Mouse (Mus musculus): ENCODE measurements around the gene Lrrc28. TPM values are rescaled to one million over a fixed set of nuclear protein-coding genes. Genes with fewer than 3 reads are reported as not detected.

The Lrrc28 gene
- total and polyA plus RNA-seq, 2 experiments: 22.1 to 40.7 TPM

DNA sequence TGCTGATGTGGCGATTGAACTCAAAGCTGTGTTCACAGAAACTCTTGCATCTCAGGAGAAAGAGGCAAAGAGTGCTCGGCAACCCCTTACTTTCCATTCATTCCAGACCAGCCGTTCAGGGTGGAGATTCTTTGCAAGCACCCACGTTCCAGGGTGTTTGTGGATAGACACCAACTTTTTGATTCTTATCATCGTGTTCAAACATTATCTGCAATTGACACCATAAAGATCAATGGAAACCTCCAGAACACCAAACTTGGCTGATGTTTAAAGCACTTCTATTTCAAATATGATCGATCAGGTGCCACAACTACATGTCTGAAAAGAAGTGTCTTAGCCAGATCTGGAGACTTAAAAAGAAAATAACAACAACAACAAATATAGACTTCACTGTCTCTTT lies 51.2 kb downstream of the Lrrc28 start:
- Histone ChIP-seq H3K9ac (ENCODE audit: low read depth, low read length) (no peak overlapping the region), H3K79me2 (ENCODE audit: control insufficient read depth, insufficient read depth, low read length) (peaks cover 24% of the 10 kb centered on the region), H3K27ac (replicated peaks; ENCODE audit: insufficient read depth, low read depth, low read length) (no peak overlapping the region), H3K4me1 (ENCODE audit: control insufficient read depth, insufficient read depth, low read length) (no peaks in the 10 kb centered on the region), H3K36me3 (ENCODE audit: control insufficient read depth, insufficient read depth, low read length) (peaks cover 6% of the 10 kb centered on the region; the same call in 1 of the 2 replicates), H3K4me3 (ENCODE audit: insufficient read depth, low read depth, low read length) (no peak overlapping the region), H3K27me3 (ENCODE audit: control insufficient read depth, insufficient read depth, low read length) (no peaks in the 10 kb centered on the region)
- 34% methylated on average over 6 of the region's 6 CpGs for WGBS
- DNase-seq (ENCODE audit: extremely low read depth, low read depth, low spot score): peak; percentile 55
- no peak for TF ChIP-seq CTCF (IDR thresholded peaks at IDR 0.05; ENCODE audit: low read depth, low read length)
- no peak for TF ChIP-seq POLR2A (IDR thresholded peaks at IDR 0.05; ENCODE audit: extremely low read depth, insufficient read depth, low read length)

DNA sequence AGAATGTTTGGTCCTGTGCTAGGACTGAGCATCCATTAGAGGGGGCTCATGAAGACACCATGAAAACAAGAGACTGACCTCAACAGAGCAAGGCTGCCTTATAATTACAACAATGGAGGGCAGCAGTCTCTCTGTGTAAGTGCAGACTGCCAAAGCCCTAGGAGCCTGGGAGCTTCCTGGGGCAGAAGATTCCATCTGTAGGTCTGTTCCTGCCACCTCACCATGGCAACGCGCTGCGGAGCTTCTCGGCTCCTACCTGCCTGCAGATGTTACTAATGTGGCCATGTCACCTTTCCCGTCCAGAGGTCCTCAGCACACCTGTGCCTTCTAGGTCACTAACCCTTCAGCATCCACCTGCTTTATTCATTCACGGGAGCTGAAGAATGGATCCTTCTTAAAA lies 52.4 kb downstream of the Lrrc28 start:
- H3K27ac ChIP-seq (replicated peaks; ENCODE audit: insufficient read depth, low read depth, low read length): no peak overlapping the region
- DNase-seq (ENCODE audit: extremely low read depth, low read depth, low spot score): no peak
- no peaks in the 10 kb centered on the region for H3K27me3 ChIP-seq (ENCODE audit: control insufficient read depth, insufficient read depth, low read length)
- H3K4me1 ChIP-seq (ENCODE audit: control insufficient read depth, insufficient read depth, low read length): no peaks in the 10 kb centered on the region
- no peak overlapping the region for H3K9ac ChIP-seq (ENCODE audit: low read depth, low read length)
- TF ChIP-seq CTCF (IDR thresholded peaks at IDR 0.05; ENCODE audit: low read depth, low read length) (no peak), POLR2A (IDR thresholded peaks at IDR 0.05; ENCODE audit: extremely low read depth, insufficient read depth, low read length) (no peak)
- H3K79me2 ChIP-seq (ENCODE audit: control insufficient read depth, insufficient read depth, low read length): peaks cover 23% of the 10 kb centered on the region
- no peak overlapping the region for H3K4me3 ChIP-seq (ENCODE audit: insufficient read depth, low read depth, low read length)
- 99% methylated on average over 6 of the region's 6 CpGs for WGBS
- H3K36me3 ChIP-seq (ENCODE audit: control insufficient read depth, insufficient read depth, low read length): peaks cover 6% of the 10 kb centered on the region; the same call in 1 of the 2 replicates

DNA sequence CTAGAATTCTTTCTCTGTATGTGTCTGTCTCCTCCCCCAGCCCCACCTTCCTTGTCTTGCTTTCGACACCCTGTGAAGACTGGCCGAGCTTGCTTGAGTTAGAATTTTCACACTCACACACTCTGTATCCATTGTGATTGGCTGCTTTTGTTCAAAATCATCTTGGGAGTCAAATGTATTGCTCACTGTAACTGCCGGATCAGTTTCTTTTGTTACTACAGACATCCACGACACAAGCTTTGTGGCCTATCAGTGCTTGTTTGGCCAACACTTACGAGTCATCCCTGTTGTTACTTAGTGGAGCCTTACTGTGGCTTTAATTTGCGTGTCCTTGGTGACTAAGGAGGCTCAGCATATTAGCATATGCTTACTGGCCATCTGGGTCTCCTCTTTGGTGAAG lies 56.3 kb downstream of the Lrrc28 start:
- no peak overlapping the region for H3K4me3 ChIP-seq (ENCODE audit: insufficient read depth, low read depth, low read length)
- H3K36me3 ChIP-seq (ENCODE audit: control insufficient read depth, insufficient read depth, low read length): peaks cover 6% of the 10 kb centered on the region
- no peak for TF ChIP-seq CTCF (IDR thresholded peaks at IDR 0.05; ENCODE audit: low read depth, low read length)
- TF ChIP-seq POLR2A (IDR thresholded peaks at IDR 0.05; ENCODE audit: extremely low read depth, insufficient read depth, low read length): no peak
- 96% methylated on average over 6 of the region's 6 CpGs for WGBS
- DNase-seq (ENCODE audit: extremely low read depth, low read depth, low spot score): no peak
- peaks cover 4% of the 10 kb centered on the region for H3K4me1 ChIP-seq (ENCODE audit: control insufficient read depth, insufficient read depth, low read length)
- H3K9ac ChIP-seq (ENCODE audit: low read depth, low read length): no peak overlapping the region
- no peak overlapping the region for H3K27ac ChIP-seq (replicated peaks; ENCODE audit: insufficient read depth, low read depth, low read length)
- no peaks in the 10 kb centered on the region for H3K27me3 ChIP-seq (ENCODE audit: control insufficient read depth, insufficient read depth, low read length)
- H3K79me2 ChIP-seq (ENCODE audit: control insufficient read depth, insufficient read depth, low read length): peaks cover 24% of the 10 kb centered on the region

DNA sequence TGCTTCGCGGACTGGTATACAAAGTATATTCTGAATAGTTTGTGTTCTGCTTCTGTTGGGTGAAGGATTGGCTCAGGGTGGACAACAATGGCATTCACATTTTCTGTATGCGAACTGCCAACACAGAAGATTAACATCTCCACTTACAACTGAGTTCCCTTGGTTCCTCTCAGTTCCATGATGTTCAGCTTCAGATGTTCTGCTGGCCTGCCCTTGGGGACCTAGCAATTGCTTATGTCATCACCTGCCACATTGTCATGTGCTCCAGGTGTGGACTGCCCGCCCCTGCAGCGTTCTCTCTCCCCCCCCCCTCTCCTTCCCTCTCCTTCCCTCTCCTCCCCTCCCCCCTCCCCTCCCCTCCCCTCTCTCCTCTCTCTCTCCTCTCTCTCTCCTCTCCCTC lies 58.6 kb downstream of the Lrrc28 start:
- no peaks in the 10 kb centered on the region for H3K27me3 ChIP-seq (ENCODE audit: control insufficient read depth, insufficient read depth, low read length)
- DNase-seq (ENCODE audit: extremely low read depth, low read depth, low spot score): no peak
- H3K4me3 ChIP-seq (ENCODE audit: insufficient read depth, low read depth, low read length): no peak overlapping the region
- H3K9ac ChIP-seq (ENCODE audit: low read depth, low read length): no peak overlapping the region
- 90% methylated on average over 4 of the region's 5 CpGs for WGBS
- no peak overlapping the region for H3K27ac ChIP-seq (replicated peaks; ENCODE audit: insufficient read depth, low read depth, low read length)
- TF ChIP-seq CTCF (IDR thresholded peaks at IDR 0.05; ENCODE audit: low read depth, low read length) (no peak), POLR2A (IDR thresholded peaks at IDR 0.05; ENCODE audit: extremely low read depth, insufficient read depth, low read length) (no peak)
- H3K36me3 ChIP-seq (ENCODE audit: control insufficient read depth, insufficient read depth, low read length): peaks cover 2% of the 10 kb centered on the region; the same call in 1 of the 2 replicates
- H3K79me2 ChIP-seq (ENCODE audit: control insufficient read depth, insufficient read depth, low read length): peaks cover 13% of the 10 kb centered on the region; the same call in 1 of the 2 replicates
- H3K4me1 ChIP-seq (ENCODE audit: control insufficient read depth, insufficient read depth, low read length): peaks cover 11% of the 10 kb centered on the region

DNA sequence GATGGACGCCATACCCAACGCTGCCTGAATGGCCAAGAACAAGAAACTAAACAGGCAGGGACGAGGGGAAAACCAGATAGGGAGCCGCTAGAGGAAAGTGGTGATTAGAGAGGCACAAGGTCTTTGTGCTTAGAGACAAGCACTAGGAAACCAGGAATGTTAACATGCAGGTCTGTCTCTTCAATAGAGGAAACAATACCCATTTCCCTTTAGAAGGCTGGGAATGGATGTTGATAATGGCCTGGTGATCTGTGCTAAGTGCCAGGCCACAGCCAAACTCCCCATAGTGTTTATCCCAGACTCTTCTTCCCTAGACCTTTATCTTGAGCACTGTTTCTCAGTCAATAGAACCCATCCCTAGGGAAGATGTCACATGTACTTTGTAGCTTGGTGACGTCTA lies 61.2 kb downstream of the Lrrc28 start:
- Histone ChIP-seq H3K4me3 (ENCODE audit: insufficient read depth, low read depth, low read length) (no peak overlapping the region), H3K36me3 (ENCODE audit: control insufficient read depth, insufficient read depth, low read length) (no peaks in the 10 kb centered on the region; the same call in 1 of the 2 replicates), H3K27me3 (ENCODE audit: control insufficient read depth, insufficient read depth, low read length) (no peaks in the 10 kb centered on the region), H3K4me1 (ENCODE audit: control insufficient read depth, insufficient read depth, low read length) (peaks cover 15% of the 10 kb centered on the region), H3K9ac (ENCODE audit: low read depth, low read length) (no peak overlapping the region), H3K27ac (replicated peaks; ENCODE audit: insufficient read depth, low read depth, low read length) (no peak overlapping the region), H3K79me2 (ENCODE audit: control insufficient read depth, insufficient read depth, low read length) (peaks cover 10% of the 10 kb centered on the region; the same call in 1 of the 2 replicates)
- no peak for DNase-seq (ENCODE audit: extremely low read depth, low read depth, low spot score)
- TF ChIP-seq POLR2A (IDR thresholded peaks at IDR 0.05; ENCODE audit: extremely low read depth, insufficient read depth, low read length): no peak
- TF ChIP-seq CTCF (IDR thresholded peaks at IDR 0.05; ENCODE audit: low read depth, low read length): no peak
- WGBS: 87% methylated on average over 5 of the region's 5 CpGs

DNA sequence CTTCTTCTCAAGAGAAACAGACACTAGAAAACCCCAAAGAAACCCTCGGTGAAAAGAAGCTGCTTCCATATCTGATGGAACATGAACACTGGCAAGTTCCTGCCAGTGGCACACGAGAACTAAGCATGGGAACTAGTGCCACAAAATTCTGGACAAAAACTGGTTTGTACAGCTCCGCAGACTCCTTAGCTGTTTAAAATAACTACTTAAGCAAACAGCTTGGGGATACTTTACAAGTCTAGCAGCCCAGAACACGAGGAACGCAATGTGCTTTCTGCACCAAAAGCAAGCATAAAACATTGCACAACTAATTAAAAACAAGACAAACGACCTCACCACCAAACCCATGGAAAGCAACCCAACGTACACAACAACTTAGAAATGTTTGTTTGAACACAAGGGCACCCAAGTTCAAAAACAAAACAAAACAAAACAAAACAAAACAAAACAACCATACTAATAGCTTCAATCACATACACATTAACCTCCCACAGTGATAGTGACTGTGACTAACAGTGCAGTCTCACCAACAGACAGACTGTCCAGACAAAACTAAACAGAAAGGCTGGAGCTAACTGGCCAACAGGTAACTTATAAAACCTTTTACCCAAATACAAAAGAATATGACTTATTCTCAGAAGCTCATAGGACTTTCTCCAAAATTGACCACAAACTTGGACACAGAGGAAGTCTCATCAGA lies 66.1 kb downstream of the Lrrc28 start:
- peaks cover 14% of the 10 kb centered on the region for H3K4me1 ChIP-seq (ENCODE audit: control insufficient read depth, insufficient read depth, low read length)
- no peaks in the 10 kb centered on the region for H3K36me3 ChIP-seq (ENCODE audit: control insufficient read depth, insufficient read depth, low read length)
- TF ChIP-seq POLR2A (IDR thresholded peaks at IDR 0.05; ENCODE audit: extremely low read depth, insufficient read depth, low read length) (no peak), CTCF (IDR thresholded peaks at IDR 0.05; ENCODE audit: low read depth, low read length) (no peak)
- no peak overlapping the region for H3K4me3 ChIP-seq (ENCODE audit: insufficient read depth, low read depth, low read length)
- DNase-seq (ENCODE audit: extremely low read depth, low read depth, low spot score): peak; percentile 93
- WGBS: 20% methylated on average over 7 of the region's 7 CpGs
- peak overlapping the region; percentile 90 for H3K27ac ChIP-seq (replicated peaks; ENCODE audit: insufficient read depth, low read depth, low read length)
- H3K27me3 ChIP-seq (ENCODE audit: control insufficient read depth, insufficient read depth, low read length): no peaks in the 10 kb centered on the region
- peak overlapping the region; percentile 62; the same call in 1 of the 2 replicates for H3K9ac ChIP-seq (ENCODE audit: low read depth, low read length)
- H3K79me2 ChIP-seq (ENCODE audit: control insufficient read depth, insufficient read depth, low read length): peaks cover 6% of the 10 kb centered on the region; the same call in 1 of the 2 replicates
